Mouse (Mus musculus) A20 (cell line): ENCODE data around the gene Tceanc2.

Experiments used
- DNase-seq: peaks from one replicate; pipeline ENCODE4 v3.0.0-alpha.2; 2011; ENCODE audit warnings: low read depth, low spot score

Tceanc2 gene

DNA sequence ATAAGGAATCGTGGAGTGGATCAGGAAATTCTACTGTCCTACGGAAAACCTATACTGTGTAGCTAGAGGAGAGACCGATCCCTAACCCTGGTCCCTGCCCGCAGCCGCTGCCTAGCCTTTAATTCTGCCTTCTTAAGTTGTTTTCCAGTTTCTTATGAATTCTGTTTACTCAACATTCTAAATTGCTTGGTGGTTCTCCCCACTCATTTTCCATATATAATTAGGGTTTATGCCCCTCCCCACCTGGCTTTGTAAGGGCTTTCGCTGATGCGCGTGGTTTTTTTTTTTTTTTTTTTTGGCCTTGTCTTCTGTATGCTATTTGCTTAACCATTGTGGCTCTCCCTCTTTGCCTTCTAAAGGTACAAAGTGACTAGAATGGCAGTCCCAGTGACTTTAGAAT, 645 bp upstream of the Tceanc2 start:
- no peak for DNase-seq

DNA sequence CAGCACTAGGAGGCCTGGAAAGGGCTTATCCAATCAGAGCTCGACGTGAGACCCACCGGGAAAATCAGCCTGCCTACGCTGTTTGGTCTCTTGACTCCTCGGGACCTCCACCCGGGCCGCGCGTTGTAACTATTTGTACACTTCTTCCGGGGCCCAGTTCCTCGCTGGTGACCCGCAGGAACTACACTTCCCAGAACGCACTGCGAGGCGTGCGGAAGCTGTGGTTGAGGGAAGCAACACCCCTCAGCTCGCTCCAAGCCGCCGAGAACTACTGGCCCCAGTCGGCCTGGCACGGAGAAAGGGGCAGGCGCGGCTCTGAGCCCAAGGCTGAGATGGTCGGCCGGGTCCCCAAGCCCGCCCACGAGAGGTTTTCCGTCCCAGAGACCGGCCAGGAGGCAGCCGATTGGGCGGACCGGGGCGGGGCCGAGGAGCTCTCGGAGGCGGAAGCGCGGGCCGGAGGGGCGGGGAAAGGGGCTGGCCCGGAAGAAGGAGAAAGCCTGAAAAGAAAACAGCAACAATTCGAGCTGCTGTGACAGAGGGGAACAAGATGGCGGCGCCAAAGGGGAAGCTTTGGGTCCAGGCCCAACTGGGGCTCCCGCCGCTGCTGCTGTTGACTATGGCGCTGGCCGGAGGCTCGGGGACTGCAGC, 610 bp downstream of the Tceanc2 start, which contains the start of gene Tmem59:
Gene Tmem59, plus strand, starts transcription at position 218 of the 648 bp plus-strand sequence.
- DNase-seq: peak; percentile 98

DNA sequence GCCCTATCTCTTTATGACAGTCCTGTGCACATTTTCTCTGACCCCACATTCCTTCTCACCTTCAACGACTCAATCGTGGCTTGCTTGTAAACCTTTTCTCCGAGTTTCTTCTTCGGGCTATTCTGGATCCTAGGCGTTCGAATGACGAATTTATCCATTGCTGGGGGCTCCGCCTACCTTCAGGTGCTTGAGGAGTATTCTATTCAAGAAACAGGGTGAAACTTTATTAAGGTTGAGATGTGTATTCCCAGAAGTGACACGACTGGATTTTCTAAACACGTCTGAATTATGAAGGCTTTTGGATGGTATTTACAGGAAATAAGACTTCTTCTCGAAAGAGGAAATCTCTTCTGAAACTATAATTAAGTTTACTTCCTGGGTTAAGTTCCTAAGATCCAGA, 1.4 kb downstream of the Tceanc2 start:
- no peak for DNase-seq

DNA sequence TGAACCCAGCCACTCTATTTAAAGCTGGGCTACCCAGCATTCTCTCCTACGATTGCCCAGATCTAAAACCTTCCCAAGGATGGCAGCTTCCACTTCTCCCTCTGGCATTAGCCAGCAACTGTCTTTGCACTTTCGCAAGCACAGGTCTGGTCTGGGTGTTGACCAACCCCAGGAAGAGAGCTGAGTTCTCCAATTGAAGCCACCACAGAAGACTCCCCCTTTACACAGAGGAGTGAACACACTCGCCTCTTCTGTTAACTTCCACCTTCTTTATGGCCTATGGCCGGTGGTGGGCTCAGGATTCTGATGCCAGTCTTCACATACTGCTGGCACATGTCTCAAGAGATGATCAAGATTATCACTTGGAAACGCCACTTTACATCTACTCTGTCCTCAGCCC, 11.1 kb downstream of the Tceanc2 start:
- no peak for DNase-seq

DNA sequence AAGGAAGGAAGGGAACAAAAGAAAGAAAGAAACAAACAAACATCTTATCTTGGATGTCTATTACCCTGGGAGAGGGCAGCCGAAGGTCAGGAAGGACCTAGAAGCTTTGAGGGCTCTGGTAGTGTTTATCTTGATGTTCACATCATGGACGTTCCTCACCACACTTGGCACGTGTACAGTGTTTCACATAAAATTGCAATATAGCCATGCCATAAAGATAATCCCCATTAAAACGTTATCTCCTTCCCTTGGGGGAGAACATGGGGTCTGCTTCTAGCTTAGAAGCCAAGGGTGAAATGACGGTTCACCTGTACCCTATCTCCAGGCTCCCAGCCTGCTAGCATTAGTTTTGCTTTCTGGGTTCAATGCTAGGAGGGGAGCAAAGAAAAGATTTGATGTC, 12.2 kb downstream of the Tceanc2 start:
- DNase-seq: no peak

DNA sequence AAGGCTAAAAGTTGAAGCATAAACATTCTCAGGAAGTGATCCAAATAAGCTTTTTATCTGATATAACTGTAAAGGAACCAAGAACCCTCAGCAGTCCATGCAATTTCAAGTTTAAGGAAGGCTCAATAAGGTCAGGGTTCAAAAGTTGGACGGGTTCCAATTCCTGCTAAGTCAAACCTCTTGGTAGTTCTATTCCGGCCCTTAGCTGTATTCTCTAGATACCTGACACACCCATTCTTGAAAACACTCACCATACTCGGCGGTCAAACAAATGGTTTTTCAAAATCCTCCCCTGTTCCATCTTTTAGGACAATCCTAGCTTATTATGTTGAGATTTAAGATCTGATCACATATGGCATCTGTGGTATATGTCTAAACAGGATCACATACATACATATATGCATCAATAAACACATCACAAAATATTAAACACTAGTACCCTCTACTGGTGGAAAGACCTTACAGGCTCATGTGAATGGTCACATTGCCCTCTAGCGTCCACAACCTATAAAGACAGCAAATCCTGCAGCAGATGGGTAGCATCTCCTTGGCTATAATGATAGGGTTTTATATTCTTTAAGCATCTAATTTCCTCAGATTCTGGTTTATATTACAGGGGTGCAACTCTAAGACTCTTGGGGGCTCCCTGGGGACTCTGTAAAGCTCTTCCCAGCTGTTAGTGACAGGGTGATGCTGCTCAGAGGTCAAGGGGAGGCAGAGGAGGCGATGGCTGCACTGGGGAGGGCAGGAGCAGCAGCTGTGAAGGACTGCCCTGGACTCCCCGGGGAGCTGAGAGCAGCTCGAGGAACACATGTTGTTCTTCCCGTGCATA, 14.9 kb downstream of the Tceanc2 start:
- peak; percentile 73 for DNase-seq

DNA sequence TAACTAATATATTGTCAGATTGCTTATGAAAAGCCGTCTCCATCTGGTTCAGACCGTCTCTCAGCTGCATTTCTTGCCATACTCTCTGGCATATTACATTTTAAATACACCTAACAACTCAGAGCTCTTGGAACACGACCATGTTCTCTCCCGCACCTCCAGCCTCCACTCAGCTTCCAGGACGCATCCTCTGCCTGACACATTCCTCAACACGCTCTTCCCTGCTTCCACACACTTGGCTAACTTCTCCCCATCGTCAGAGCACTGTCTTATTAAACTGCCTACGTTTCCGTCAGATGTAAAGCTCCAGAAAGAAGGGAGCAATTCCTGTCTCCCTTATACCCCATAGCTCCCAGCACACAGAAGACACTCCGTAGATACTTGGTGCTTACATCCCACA, 15.6 kb downstream of the Tceanc2 start:
- DNase-seq: no peak

DNA sequence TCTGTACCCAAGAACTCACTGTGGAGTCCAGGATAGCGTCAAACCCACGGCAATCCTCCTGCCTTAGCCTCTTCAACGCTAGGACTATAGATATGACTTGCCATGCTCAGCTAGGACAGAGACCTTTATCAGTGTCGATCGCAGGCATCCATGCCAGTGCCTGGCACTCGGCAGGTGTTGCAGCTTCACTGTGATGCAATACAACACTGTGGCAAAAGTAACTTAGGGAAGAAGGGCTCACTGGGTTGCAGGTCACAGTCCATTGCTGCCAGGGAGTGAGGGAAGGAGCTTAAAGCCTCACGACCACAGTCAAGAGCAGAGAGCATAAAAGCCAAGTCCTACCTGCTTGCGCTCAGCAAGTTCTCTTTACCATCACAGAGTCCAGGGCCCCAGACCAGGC, 18.7 kb downstream of the Tceanc2 start:
- DNase-seq: no peak

DNA sequence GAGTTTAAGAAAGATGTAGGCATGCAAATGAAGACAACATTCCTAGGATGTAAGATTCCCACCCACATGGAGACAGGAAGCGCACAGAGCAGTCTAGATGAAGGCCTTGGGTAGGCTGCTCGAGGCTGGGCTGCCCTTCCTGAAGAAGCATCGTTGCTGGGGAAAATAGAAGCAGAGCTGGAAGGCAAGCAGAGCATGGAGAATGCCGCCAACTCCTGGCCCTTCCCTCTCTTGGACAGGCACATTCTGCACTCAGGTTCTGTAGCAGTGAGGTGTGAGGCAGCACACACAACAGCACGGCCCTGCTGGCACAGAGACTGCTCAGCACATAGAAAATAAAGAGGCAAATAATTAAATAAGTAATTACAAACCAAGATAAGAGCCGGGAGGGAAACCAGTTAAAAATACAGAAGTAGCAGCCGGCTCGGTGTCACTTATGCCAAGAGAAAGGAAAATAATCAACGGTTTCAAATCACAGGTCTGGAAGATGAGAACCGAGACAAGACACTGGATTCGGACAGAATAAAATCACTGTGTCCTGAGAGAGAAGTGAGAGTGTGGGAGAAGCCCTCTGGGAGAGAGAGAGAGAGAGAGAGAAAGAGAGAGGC, 19.6 kb downstream of the Tceanc2 start:
- no peak for DNase-seq

DNA sequence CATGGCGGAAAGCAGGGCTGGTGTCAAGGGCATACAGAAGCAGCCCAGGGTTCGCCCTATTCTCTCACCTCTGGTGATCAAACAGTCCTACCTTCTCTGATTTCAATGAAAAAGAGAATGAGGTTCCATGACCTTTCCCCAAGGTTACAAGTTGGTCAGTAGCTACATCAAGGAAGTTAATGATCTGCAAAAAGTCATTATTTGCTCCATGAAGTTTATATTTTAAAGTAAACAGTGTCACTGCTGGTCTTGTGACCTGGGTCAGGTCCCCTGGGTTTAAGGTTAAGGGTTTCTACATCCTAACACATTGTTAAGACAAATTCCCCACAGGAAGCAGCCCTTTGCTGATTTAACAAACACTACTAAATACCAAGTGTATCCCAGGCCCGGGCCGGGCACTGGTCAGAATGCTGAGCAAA, 21.9 kb downstream of the Tceanc2 start:
- DNase-seq: no peak

DNA sequence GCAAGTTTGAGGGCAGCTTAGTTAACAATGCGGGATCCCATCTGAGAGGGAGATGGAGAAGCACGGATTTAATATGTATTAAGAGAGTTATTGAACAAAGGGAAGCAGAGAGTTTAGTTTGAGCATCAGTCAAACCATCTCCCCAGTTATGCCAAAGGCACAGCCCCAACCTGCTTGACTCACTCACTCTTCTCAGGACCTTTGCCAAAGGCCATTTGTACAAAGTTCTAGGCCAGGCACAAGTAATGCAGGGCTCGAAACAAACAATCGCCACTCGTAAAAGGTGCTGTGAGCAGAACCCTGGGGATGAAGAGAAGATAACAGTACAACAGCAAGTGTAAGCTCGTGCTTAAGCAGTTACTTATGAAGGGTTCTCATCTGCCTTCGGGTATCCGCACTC, 26.3 kb downstream of the Tceanc2 start:
- DNase-seq: no peak

DNA sequence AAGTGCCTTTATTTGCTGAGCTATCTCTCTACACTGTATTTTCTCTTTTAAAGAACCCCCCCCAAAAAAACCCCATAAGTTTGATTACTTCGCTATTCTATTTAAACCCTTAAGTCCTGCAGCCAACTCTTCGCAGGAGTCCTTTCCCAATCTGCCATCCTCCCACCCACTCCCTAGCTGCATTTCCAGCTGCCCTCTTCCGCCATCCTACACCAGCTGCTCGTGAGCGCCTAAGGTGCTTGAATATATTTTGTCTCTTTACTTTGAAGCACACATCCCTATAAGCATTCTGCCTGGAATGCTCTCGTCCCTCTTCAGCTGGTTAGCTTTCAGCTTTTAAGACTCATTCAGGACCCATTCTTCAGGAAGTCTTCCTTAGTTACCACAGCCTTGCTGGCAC, 27.9 kb downstream of the Tceanc2 start:
- no peak for DNase-seq

DNA sequence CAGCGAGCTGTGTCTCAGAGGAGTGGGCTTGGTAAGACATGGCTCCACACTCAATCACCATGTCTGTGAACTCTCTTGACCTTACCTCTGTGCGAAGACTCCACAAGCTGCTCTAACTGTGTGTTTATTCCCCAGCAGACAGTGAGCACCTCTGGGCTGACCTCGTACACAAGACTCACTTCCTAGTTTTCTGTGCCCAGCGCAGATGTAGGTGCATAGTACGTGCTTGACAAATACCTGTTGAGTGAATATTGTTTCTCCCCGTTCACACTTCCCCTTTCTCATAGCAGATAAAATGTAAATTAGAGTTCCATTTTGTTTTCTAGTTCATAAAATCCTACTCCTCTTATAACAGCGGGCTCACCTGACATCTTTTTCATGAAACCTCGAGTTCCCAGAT, 35.4 kb downstream of the Tceanc2 start:
- DNase-seq: peak; percentile 88

DNA sequence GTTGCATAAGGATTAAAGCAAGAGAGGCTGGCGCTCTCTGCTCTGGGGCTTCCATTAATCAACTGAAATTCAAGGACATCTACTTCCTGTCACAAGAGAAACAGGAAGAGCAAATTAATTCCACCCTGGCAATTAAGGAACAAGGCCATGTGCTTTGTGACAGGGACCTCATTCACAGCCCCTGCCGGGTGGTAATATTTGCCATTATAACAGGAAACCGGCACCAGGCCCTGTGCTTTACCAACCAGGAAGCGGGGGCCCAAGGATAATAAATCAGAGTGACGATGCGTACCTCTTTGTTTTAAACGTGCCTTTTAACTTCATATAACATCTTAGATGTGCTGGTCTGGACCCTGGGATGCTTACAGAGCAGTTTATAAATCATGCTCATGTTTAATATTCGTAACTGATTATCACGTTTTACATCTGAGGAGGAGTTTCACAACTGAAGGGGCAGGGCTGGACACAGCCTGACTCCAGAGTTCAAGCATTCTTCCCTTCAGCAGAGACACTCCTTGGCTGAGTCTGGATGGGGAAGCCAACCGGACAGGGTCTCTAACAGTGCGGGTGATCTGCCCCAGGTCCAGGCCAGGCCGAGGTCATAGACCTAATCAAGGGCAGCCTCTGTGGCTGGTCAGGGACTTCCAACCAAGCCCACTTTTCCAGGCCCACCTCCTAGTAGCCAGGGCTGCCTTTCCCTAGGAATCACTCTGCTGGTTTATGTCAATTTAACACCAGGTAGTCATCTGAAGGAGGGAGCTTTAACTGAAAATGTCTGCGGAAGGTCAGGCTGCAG, 38.9 kb downstream of the Tceanc2 start:
- DNase-seq: no peak

DNA sequence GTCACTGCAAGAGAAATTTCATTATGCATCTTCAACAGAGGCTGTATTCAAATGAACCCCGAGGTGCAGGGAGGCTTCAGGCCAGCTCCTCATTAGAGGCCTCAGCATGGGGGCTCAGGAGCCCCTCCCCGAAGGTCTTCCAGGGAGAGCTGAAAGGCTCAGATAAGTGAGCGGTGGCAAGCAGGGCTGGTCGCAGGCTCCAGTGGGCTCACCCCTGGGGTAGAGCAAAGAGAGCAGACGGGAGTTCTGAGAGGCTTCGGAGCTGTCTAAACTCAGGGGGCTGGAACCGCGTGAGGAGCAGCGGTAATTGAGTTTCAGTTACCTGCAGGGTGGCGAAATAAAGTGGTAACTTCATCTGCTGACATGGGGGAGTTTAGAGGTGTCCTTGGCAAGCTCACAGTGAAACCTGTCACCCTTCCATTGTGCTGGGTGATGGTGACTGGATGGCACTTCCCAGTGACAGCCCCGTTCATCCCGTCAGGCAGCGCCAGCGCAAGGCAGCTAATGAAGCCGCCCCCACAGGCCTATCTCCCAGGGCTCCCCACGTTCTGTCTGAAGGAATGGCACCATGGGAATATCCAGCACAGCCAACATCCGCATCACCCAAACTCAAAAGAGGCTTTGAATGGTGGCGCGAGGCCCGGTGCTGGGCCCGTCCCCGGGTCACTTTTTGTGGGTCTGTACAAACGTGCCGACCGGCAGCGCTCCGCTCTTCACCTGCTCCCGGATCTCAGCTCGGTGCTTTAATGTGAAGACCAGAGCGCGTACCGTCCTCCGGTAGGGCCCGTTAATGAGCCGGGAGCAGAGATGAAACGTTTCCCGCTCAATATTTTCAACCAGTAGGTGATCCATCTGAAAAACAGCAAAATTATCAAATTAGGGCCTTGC, 39.7 kb downstream of the Tceanc2 start:
- no peak for DNase-seq

DNA sequence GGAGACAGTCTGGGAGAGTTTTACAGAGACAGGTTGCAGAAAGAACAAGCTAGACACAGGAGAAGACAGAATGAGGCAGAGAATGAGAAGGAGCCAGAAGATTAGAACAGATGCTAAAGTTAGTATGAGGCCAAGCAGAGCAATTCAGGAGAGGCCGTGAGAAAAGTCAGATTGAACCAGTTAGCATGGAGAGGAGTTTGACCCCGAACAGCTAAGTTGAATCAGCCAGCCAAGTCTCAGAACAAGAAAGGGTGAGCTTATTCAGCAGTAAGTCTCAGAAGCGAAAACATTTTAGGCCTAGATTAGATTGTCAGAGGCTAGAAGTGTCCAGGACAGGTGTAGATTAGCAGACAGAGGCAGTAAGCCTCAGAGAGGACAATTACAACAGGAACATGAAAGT, 42.4 kb downstream of the Tceanc2 start:
- DNase-seq: no peak

DNA sequence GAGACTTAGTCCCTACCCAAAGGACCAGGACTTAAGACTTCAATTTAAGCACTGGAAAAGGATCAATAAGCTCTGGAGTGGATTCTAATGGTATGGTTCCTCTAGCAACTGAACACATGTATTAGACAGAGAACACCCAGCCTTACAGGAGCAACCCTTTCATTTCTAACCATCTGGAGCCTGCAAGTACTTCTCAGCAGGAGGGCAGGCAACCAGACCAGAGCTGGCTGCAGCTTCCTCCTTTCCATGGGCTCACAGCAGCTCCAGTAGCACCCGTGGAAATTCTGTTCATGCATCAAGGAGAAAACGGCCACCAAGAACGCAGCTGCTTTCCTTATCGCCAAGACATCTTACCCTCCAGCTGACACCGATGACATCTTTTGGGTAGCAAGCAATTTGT, 43.3 kb downstream of the Tceanc2 start:
- DNase-seq: no peak

DNA sequence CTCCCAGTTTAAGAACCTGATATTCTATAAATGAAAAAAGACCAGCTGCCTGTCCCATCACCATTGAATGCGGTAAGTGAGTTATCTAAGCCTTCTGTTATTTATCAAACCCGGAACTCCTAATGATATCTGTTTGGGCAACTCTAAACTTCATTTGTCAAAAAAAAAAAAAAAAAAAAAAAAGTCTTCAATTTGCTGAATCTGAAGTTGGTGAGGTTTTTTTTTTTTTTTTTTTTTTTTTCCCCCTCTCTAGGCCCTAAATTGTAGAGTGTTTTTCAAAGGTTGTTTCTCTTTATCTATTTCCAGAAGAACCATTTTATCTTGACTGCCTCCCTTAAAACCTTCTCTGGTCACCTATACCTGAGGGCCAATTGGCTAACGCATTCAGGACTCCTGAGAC, 44.0 kb downstream of the Tceanc2 start:
- DNase-seq: no peak

DNA sequence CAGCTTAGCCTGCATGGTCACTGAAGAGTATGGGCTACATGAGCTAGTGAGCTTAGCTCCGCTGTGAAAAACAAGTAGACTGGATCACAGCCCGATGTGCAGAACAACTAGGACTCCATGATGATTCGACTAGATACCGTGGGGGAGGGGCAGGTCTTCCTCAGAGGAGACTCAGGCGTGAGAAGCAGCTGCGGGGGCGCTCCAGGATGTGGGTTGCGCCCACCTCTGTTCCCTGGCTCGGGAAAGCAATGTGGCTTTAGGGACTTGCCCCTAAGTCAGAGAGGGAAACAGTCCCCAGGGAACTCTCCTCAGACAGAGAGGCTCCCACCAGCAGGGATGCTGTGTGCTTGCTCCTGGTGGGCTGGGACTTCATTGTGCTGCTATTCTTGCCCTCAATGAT, 48.4 kb downstream of the Tceanc2 start:
- DNase-seq: no peak

DNA sequence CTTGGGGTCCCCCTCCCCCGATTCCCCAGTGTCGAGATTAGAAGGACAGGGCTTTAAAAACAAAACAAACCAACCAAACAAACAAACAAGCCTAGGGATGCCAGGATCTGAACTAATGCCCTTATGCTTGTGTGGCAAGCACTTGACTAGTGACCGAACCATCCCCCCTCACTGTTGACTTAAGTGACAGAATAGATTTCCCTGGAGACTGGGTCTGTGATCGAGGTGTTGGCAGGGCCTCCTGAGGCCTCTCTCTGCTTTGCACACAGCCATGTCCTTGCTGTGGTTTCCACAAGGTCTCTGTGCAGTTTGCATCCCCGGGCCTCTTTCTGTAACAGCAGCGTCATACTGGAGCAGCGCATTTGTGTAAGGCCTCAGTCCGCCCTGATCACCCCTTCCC, 49.5 kb downstream of the Tceanc2 start:
- DNase-seq: no peak
